Mouse (Mus musculus): ENCODE measurements at regions not wholly inside any gene's neighbourhood (a gene's known extent, or its start where the extent isn't known, plus 50 kb on each side); places are given as distances from the start of the nearest gene placed in this dataset.

DNA sequence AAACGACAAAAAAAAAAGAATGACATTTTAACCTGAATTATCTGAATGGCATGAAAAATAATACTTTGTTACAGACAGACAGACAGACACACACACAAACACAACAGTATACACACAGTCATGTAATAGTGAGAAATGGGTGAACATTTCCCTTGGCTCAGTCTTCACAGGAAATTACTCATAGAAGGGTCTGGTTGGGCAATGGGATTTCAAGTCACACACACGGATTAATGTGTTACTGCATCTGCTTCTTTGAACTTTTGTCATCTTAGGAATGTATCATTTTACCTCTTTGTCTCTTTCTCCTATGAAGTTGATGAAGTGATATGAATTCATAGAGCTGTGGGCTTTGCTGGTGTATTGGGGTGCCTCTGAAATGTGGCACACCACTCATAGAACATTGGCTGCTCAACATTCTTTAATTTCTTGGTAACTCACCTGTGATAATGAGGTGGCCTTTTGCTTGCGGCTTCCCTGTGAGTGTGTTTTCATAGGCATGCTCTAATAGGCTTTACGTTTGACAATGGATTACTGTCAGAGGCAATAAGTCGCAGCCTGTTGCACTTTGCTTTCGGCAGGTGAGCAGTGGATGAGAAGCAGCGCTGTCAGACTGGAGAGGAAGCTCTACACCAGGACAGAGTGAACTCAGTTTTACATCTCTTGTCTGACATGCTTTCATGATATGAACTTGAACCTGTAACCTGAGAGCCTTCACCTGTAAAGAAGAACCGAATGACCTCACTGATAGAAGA, 158.0 kb upstream of the Flrt2 start:
- Histone ChIP-seq H3K4me2 (ENCODE audit: low read depth) (no peak overlapping the region), H3ac (ENCODE audit: control insufficient read depth, insufficient read length) (no peak overlapping the region), H3K4me3 (no peak overlapping the region), H3K36me3 (ENCODE audit: control insufficient read depth, insufficient read depth) (no peaks in the 10 kb centered on the region), H3K79me2 (ENCODE audit: control insufficient read depth, insufficient read depth) (no peaks in the 10 kb centered on the region), H3K27me3 (ENCODE audit: control insufficient read depth, insufficient read depth, insufficient read length) (no peaks in the 10 kb centered on the region)
- TF ChIP-seq CEBPB (IDR thresholded peaks at IDR 0.05; ENCODE audit: insufficient read depth, poor library complexity, severe bottlenecking) (peak; percentile 77), POLR2A (IDR thresholded peaks at IDR 0.05; ENCODE audit: insufficient read length, low read depth) (no peak), REST (IDR thresholded peaks at IDR 0.05; ENCODE audit: insufficient read depth, insufficient read length) (no peak), MYOD1 (IDR thresholded peaks at IDR 0.05; ENCODE audit: control insufficient read depth in 1 of 3, insufficient read length in 2 of 3, low read depth in 2 of 3) (no peak), TCF3 (IDR thresholded peaks at IDR 0.05; ENCODE audit: insufficient read length, low read depth) (no peak)

DNA sequence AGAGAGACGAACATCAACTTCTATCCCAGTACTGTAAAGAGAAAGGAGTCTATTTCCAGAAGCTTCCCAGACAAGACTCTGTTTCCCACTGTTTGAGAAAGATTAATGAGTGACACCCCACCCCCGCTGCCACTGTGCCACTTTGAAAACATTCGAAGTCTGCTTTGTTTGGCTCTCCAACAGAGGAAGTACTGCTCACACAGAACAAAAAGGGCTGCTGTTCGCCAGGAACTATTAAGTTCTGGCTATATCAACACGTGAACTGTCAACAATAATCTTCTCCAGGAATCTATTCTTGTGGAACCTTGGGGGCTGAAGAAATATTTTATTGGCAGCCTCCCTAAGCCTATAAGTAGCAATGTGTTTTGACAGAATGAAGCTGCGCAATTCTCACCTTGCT, 144.7 kb upstream of the Flrt2 start:
- Histone ChIP-seq H3K27me3 (ENCODE audit: control insufficient read depth, insufficient read depth, insufficient read length) (no peaks in the 10 kb centered on the region), H3K4me2 (ENCODE audit: low read depth) (no peak overlapping the region), H3K4me3 (no peak overlapping the region), H3K36me3 (ENCODE audit: control insufficient read depth, insufficient read depth) (no peaks in the 10 kb centered on the region), H3ac (ENCODE audit: control insufficient read depth, insufficient read length) (no peak overlapping the region), H3K79me2 (ENCODE audit: control insufficient read depth, insufficient read depth) (no peaks in the 10 kb centered on the region)
- TF ChIP-seq SRF (IDR thresholded peaks at IDR 0.05; ENCODE audit: control insufficient read depth, insufficient read length, low read depth) (no peak), MAX (IDR thresholded peaks at IDR 0.05; ENCODE audit: low read depth) (no peak), USF1 (IDR thresholded peaks at IDR 0.05; ENCODE audit: low read depth) (no peak), MYOD1 (IDR thresholded peaks at IDR 0.05; ENCODE audit: control insufficient read depth in 1 of 3, insufficient read length in 2 of 3, low read depth in 2 of 3) (no peak), REST (IDR thresholded peaks at IDR 0.05; ENCODE audit: insufficient read depth, insufficient read length) (no peak), E2F4 (IDR thresholded peaks at IDR 0.05; ENCODE audit: insufficient read depth) (no peak), TCF12 (IDR thresholded peaks at IDR 0.05; ENCODE audit: insufficient read depth, poor library complexity, severe bottlenecking) (no peak), TCF3 (IDR thresholded peaks at IDR 0.05; ENCODE audit: insufficient read length, low read depth) (no peak), POLR2AphosphoS2 (IDR thresholded peaks at IDR 0.05; ENCODE audit: insufficient read length, low read depth) (no peak), CEBPB (IDR thresholded peaks at IDR 0.05; ENCODE audit: insufficient read depth, poor library complexity, severe bottlenecking) (no peak), MYOG (IDR thresholded peaks at IDR 0.05; ENCODE audit: control insufficient read depth in 1 of 3, insufficient read depth in 1 of 3, insufficient read length in 2 of 3, low read depth in 2 of 3) (no peak), POLR2A (IDR thresholded peaks at IDR 0.05; ENCODE audit: insufficient read length, low read depth) (no peak)

DNA sequence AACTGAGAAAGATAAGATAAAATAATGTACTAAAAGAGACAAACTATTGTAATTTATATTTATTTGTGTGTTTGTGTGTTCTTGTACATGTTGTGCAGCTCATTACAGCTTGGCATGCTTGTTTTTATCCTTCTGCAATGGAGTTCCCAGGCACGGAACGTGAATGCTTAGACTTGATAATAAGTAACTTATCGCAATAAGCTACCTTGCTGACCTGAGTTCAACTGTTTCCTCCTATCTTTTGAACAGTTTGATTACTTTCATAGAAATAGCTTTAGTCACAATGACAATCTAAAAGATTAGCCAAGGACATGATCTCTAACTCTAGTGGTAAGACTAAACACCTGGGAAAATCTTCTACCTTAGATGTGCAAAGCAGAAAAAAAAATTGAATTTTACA, 138.9 kb upstream of the Flrt2 start:
- H3K79me2 ChIP-seq (ENCODE audit: control insufficient read depth, insufficient read depth), result no peaks in the 10 kb centered on the region
- no peak overlapping the region for H3K4me3 ChIP-seq
- H3K36me3 ChIP-seq (ENCODE audit: control insufficient read depth, insufficient read depth), result no peaks in the 10 kb centered on the region
- H3K4me2 ChIP-seq (ENCODE audit: low read depth), result no peak overlapping the region
- H3ac ChIP-seq (ENCODE audit: control insufficient read depth, insufficient read length), result no peak overlapping the region
- no peaks in the 10 kb centered on the region for H3K27me3 ChIP-seq (ENCODE audit: control insufficient read depth, insufficient read depth, insufficient read length)
- TF ChIP-seq SRF (IDR thresholded peaks at IDR 0.05; ENCODE audit: control insufficient read depth, insufficient read length, low read depth) (no peak), REST (IDR thresholded peaks at IDR 0.05; ENCODE audit: insufficient read depth, insufficient read length) (no peak)

DNA sequence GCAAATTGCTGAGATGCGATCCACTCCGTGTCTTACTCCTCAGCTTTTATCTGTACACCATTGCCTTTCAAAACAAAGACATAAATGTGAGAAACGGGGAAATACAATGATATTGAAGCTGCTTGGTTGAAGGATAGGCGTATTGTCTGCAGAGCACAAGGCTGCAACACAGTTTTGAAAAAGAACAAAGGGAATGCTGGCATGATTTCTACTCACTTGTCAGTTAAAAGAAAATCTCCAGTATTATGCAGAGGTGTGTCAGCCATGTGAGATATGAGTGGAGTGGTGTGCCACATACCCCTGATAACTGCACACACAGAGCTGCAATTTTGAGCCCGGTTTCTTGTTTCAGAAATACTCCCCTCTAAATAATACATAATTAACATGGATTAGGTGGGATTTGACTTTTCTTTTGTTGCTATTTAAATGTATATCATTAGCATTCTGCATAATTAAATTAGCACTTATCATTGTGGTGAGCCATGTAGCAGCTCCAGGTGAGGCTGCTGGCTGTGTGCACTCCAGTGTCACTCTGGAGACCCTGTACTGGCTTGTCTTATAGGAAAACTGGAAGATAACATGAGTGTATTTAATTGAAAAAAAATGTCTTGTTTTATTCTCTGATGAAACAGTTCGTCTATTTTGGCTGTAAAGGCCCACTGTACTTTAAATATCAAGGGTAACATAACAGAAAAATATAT, 133.2 kb upstream of the Flrt2 start:
- no peak for TF ChIP-seq USF1 (IDR thresholded peaks at IDR 0.05; ENCODE audit: low read depth)
- no peak for TF ChIP-seq POLR2A (IDR thresholded peaks at IDR 0.05; ENCODE audit: insufficient read length, low read depth)
- TF ChIP-seq MYOD1 (IDR thresholded peaks at IDR 0.05; ENCODE audit: control insufficient read depth in 1 of 3, insufficient read length in 2 of 3, low read depth in 2 of 3), result no peak
- no peak for TF ChIP-seq E2F4 (IDR thresholded peaks at IDR 0.05; ENCODE audit: insufficient read depth)
- no peak for TF ChIP-seq SRF (IDR thresholded peaks at IDR 0.05; ENCODE audit: control insufficient read depth, insufficient read length, low read depth)
- TF ChIP-seq TCF12 (IDR thresholded peaks at IDR 0.05; ENCODE audit: insufficient read depth, poor library complexity, severe bottlenecking), result no peak
- TF ChIP-seq MAX (IDR thresholded peaks at IDR 0.05; ENCODE audit: low read depth), result no peak
- TF ChIP-seq CEBPB (IDR thresholded peaks at IDR 0.05; ENCODE audit: insufficient read depth, poor library complexity, severe bottlenecking), result no peak
- TF ChIP-seq MYOG (IDR thresholded peaks at IDR 0.05; ENCODE audit: control insufficient read depth in 1 of 3, insufficient read depth in 1 of 3, insufficient read length in 2 of 3, low read depth in 2 of 3), result no peak
- no peak for TF ChIP-seq POLR2AphosphoS2 (IDR thresholded peaks at IDR 0.05; ENCODE audit: insufficient read length, low read depth)
- Histone ChIP-seq H3K36me3 (ENCODE audit: control insufficient read depth, insufficient read depth) (no peaks in the 10 kb centered on the region), H3K4me2 (ENCODE audit: low read depth) (no peak overlapping the region), H3ac (ENCODE audit: control insufficient read depth, insufficient read length) (no peak overlapping the region), H3K4me3 (no peak overlapping the region), H3K79me2 (ENCODE audit: control insufficient read depth, insufficient read depth) (no peaks in the 10 kb centered on the region), H3K27me3 (ENCODE audit: control insufficient read depth, insufficient read depth, insufficient read length) (no peaks in the 10 kb centered on the region)

DNA sequence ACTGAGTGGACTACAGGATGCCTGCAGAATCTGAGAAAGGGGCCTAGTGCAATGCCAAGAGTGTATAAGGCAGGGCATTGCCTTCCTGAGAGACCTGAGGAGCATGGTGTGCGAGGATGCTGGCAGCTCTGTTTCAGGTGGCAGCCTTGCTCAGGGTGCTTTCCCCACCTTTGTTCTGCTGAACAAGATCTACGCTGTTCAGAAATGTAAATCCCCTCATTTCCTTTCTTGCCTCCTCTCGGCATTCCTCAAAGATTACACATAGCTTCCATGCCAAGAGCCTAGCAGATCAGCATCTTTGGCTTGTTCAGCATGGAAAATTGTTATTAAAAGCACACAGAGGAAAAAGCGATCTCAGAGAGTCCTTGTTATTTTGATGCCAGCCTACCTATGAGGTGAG, 128.6 kb upstream of the Flrt2 start:
- TF ChIP-seq MAX (IDR thresholded peaks at IDR 0.05; ENCODE audit: low read depth) (no peak), SRF (IDR thresholded peaks at IDR 0.05; ENCODE audit: control insufficient read depth, insufficient read length, low read depth) (no peak), POLR2A (IDR thresholded peaks at IDR 0.05; ENCODE audit: insufficient read length, low read depth) (no peak), USF1 (IDR thresholded peaks at IDR 0.05; ENCODE audit: low read depth) (no peak), CEBPB (IDR thresholded peaks at IDR 0.05; ENCODE audit: insufficient read depth, poor library complexity, severe bottlenecking) (no peak), TCF12 (IDR thresholded peaks at IDR 0.05; ENCODE audit: insufficient read depth, poor library complexity, severe bottlenecking) (no peak), MYOG (IDR thresholded peaks at IDR 0.05; ENCODE audit: control insufficient read depth in 1 of 3, insufficient read depth in 1 of 3, insufficient read length in 2 of 3, low read depth in 2 of 3) (no peak), TCF3 (IDR thresholded peaks at IDR 0.05; ENCODE audit: insufficient read length, low read depth) (no peak), POLR2AphosphoS2 (IDR thresholded peaks at IDR 0.05; ENCODE audit: insufficient read length, low read depth) (no peak), E2F4 (IDR thresholded peaks at IDR 0.05; ENCODE audit: insufficient read depth) (no peak), REST (IDR thresholded peaks at IDR 0.05; ENCODE audit: insufficient read depth, insufficient read length) (no peak), MYOD1 (IDR thresholded peaks at IDR 0.05; ENCODE audit: control insufficient read depth in 1 of 3, insufficient read length in 2 of 3, low read depth in 2 of 3) (no peak)
- Histone ChIP-seq H3K79me2 (ENCODE audit: control insufficient read depth, insufficient read depth) (no peaks in the 10 kb centered on the region), H3ac (ENCODE audit: control insufficient read depth, insufficient read length) (no peak overlapping the region), H3K4me3 (no peak overlapping the region), H3K27me3 (ENCODE audit: control insufficient read depth, insufficient read depth, insufficient read length) (no peaks in the 10 kb centered on the region), H3K36me3 (ENCODE audit: control insufficient read depth, insufficient read depth) (no peaks in the 10 kb centered on the region), H3K4me2 (ENCODE audit: low read depth) (peak overlapping the region; percentile 32)
